Mouse (Mus musculus) liver, embryonic 15.5 days (tissue): ENCODE data around the gene Pno1. TPM values are rescaled to one million over a fixed set of nuclear protein-coding genes. Genes with fewer than 3 reads are reported as not detected.

Experiments used
- ATAC-seq: fragments of 200-750 bp; cut with Nextera tagmentation; 2 replicates; pipeline ENCODE4 v1.8.0; 2017; ENCODE audit warnings: moderate number of reproducible peaks, mild to moderate bottlenecking, moderate library complexity; ENCODE audit not compliant: insufficient read depth
- H3K27ac ChIP-seq: fragments of 300-500 bp; sonication (generic); replicated peaks from 2 replicates; pipeline ENCODE4 v1.5.1; 2015; ENCODE audit warnings: mild to moderate bottlenecking, inconsistent platforms
- H3K27me3 ChIP-seq: fragments of 300-500 bp; sonication (generic); 2 replicates; pipeline ENCODE4 v1.6.1; 2015; ENCODE audit warnings: mild to moderate bottlenecking, inconsistent platforms
- H3K36me3 ChIP-seq: fragments of 300-500 bp; sonication (generic); replicated peaks from 2 replicates; pipeline ENCODE4 v1.6.1; 2015; ENCODE audit warnings: moderate library complexity, mild to moderate bottlenecking, inconsistent platforms
- H3K4me1 ChIP-seq: fragments of 300-500 bp; sonication (generic); replicated peaks from 2 replicates; pipeline ENCODE4 v1.6.1; 2015; ENCODE audit warnings: inconsistent platforms
- H3K4me2 ChIP-seq: fragments of 300-500 bp; sonication (generic); 2 replicates; pipeline ENCODE4 v1.6.1; 2015; ENCODE audit warnings: moderate library complexity, mild to moderate bottlenecking, inconsistent platforms
- H3K4me3 ChIP-seq: fragments of 300-500 bp; sonication (generic); replicated peaks from 2 replicates; pipeline ENCODE4 v1.5.1; 2015; ENCODE audit warnings: mild to moderate bottlenecking, inconsistent platforms
- H3K9ac ChIP-seq: fragments of 300-500 bp; sonication (generic); 2 replicates; pipeline ENCODE4 v1.6.1; 2015; ENCODE audit warnings: moderate library complexity, mild to moderate bottlenecking, inconsistent platforms
- H3K9me3 ChIP-seq: fragments of 300-500 bp; sonication (generic); replicated peaks from 2 replicates; pipeline ENCODE4 v1.6.1; 2016; ENCODE audit warnings: inconsistent platforms
- WGBS: fragments of 180-500 bp; shearing (Covaris S2); methylation state at CpG from one replicate; pipeline ENCODE4 v1.1.7; 2015; ENCODE audit warnings: mixed read lengths; ENCODE audit not compliant: insufficient replicate concordance; 5-methylcytosine and 5-hydroxymethylcytosine counted together
- polyA plus RNA-seq: library from polyadenylated mRNA; unstranded; fragments of >200 nt; fragmentation: Nextera tagmentation; extraction: Ambion mirVana; gene quantifications from 2 replicates; pipeline ENCODE4 v1.2.1, GENCODE M21; 2015

Gene Pno1
- polyA plus RNA-seq, 1 experiment from 2014 or later, result 34.1 TPM

DNA sequence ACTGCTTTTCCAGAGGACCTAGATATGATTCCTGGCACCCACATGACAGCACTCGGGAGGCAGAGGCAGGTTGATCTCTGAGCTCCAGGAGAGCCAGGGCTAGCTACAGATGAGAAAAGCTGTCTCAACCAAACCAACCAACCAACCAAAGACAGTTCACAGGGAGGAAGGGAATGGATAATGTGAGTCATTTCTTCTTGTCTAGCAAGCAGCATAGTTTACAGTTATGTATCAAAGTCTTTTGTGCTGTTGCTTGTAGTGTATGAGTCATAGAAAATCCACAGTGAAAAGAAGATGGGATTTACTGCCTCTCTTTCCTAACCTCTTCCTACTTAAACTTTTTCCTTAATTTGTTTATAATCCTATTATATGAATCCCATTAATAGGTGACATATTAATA lies 34.7 kb downstream of the Pno1 start:
- peaks cover 14% of the 10 kb centered on the region for H3K4me1 ChIP-seq
- no peak overlapping the region for H3K4me2 ChIP-seq
- H3K9ac ChIP-seq, result no peak overlapping the region
- H3K4me3 ChIP-seq, result no peak overlapping the region
- no peak overlapping the region for H3K27ac ChIP-seq
- H3K36me3 ChIP-seq, result 0 out of 2 replicates have a peak, but pooled peaks cover 5% of the 10 kb centered on the region
- H3K9me3 ChIP-seq, result no peaks in the 10 kb centered on the region
- no peaks in the 10 kb centered on the region for H3K27me3 ChIP-seq
- no peak for ATAC-seq
- WGBS, result 67% methylated on average over 1 of the region's 1 CpGs

DNA sequence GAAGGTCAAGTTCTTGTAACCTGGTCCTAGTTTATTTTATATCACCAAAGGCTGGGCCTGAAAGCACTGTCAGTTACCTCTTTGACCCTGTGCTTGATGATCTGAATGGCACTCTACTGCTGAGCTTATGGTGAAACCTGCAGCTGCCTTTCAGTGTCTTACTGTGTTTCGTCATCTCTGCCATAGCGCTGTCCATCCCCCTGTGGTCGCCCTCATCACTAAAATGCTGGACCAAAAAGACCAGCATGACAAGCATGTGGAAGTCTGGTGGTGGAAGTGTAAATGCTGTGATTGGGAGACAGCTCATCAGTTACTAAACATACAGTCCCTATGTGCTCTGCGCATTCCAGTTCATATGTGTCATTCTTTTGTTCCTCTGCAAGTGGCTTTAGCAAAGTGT lies 39.1 kb downstream of the Pno1 start:
- no peak for ATAC-seq
- H3K9me3 ChIP-seq, result no peaks in the 10 kb centered on the region
- peaks cover 26% of the 10 kb centered on the region for H3K4me1 ChIP-seq
- H3K4me3 ChIP-seq, result no peak overlapping the region
- H3K27me3 ChIP-seq, result no peaks in the 10 kb centered on the region
- WGBS, result 80% methylated on average over 4 of the region's 4 CpGs
- H3K27ac ChIP-seq, result no peak overlapping the region
- H3K9ac ChIP-seq, result no peak overlapping the region
- no peak overlapping the region for H3K4me2 ChIP-seq
- 0 out of 2 replicates have a peak, but pooled peaks cover 5% of the 10 kb centered on the region for H3K36me3 ChIP-seq

DNA sequence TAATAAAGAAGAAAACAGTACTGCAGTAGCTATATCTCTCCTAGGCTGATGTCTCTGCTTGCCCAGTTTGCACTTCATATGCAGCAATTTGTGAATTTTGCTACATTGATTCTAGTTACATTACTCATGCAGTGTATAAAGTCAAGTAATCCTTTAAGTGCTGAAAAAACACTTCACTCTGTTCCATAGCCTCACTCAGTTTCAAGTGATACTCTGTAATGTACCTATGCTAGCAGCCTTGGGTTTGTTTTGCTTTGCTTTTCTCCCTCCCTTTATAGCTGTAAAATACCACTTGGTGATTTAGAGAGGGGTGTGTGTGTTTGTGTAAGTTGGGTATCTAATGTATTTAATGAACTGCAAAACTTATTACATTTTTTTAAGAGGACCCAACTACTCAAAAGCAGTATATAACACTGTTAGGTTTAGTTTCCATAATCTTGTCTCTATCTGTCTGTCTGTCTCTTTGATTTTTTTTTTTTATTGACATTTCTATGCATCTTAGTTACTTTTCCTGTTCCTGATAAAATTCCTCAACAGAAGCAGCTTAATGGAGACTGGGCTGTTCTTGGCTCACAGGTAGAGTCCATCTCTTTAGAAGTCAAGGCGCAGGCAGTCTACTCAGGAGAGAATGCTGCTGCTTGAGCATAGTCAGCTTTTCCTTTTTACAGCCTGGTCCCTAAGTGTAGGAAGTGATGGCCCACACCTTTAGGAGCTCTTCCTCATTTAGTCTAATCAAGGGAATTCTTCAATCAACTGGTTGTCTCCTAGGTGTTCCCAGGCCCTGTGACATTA lies 40.2 kb downstream of the Pno1 start:
- no peak overlapping the region for H3K9ac ChIP-seq
- H3K9me3 ChIP-seq, result no peaks in the 10 kb centered on the region
- H3K27me3 ChIP-seq, result no peaks in the 10 kb centered on the region
- peaks cover 34% of the 10 kb centered on the region for H3K4me1 ChIP-seq
- H3K4me2 ChIP-seq, result no peak overlapping the region
- 81% methylated on average over 1 of the region's 1 CpGs for WGBS
- H3K27ac ChIP-seq, result no peak overlapping the region
- H3K4me3 ChIP-seq, result no peak overlapping the region
- H3K36me3 ChIP-seq, result 0 out of 2 replicates have a peak, but pooled peaks cover 5% of the 10 kb centered on the region
- ATAC-seq, result no peak

DNA sequence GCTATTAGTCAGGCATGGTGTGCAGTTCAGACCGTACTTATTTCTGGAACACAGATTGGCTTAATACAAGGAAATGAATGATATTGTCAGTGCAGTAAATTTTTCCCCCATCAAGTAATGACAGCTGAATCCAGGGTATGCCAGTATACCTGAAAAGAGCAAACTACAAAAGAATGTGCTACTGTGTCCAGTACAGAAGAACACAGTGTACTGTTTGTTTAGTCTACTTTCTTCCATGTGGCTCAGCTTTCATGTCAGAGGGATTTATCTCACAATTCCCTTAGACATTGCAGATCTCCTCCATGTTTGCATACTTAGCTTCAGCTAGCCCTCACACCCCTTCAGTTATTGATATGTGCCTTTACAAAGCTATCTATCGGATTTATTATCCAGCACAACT lies 42.1 kb downstream of the Pno1 start:
- WGBS, result 61% methylated on average over 2 of the region's 2 CpGs
- H3K9me3 ChIP-seq, result no peaks in the 10 kb centered on the region
- H3K27me3 ChIP-seq, result no peaks in the 10 kb centered on the region
- no peak overlapping the region for H3K9ac ChIP-seq
- H3K4me1 ChIP-seq, result peaks cover 39% of the 10 kb centered on the region
- no peak for ATAC-seq
- 0 out of 2 replicates have a peak, but pooled peaks cover 5% of the 10 kb centered on the region for H3K36me3 ChIP-seq
- H3K4me2 ChIP-seq, result no peak overlapping the region
- H3K4me3 ChIP-seq, result no peak overlapping the region
- 0 out of 2 replicates have a peak overlapping the region, but pooled peaks have one; percentile 14 for H3K27ac ChIP-seq

DNA sequence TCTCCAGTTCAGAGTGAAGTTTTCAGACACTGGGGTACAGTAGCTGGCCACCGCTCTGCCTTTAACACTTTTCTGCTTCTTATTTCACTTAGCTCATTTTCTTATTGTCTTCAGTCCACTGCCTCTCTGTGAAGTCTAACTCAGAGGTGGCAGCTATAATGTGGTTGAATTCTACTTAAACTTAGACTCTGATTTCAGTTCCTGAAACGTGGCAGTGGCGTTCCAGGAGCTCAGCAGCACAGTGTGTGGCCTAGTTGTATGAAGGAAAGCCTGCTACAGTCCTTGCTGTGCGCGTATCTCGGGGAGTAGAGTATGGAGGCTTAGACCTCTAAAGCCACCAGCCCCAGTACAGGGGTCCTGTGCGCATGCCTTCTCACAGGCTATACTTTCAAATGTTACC lies 44.7 kb downstream of the Pno1 start:
- Histone ChIP-seq H3K4me3 (no peak overlapping the region), H3K36me3 (no peaks in the 10 kb centered on the region), H3K9ac (no peak overlapping the region), H3K27ac (no peak overlapping the region), H3K4me1 (peaks cover 57% of the 10 kb centered on the region), H3K9me3 (no peaks in the 10 kb centered on the region), H3K27me3 (no peaks in the 10 kb centered on the region), H3K4me2 (no peak overlapping the region)
- 73% methylated on average over 7 of the region's 7 CpGs for WGBS
- no peak for ATAC-seq

DNA sequence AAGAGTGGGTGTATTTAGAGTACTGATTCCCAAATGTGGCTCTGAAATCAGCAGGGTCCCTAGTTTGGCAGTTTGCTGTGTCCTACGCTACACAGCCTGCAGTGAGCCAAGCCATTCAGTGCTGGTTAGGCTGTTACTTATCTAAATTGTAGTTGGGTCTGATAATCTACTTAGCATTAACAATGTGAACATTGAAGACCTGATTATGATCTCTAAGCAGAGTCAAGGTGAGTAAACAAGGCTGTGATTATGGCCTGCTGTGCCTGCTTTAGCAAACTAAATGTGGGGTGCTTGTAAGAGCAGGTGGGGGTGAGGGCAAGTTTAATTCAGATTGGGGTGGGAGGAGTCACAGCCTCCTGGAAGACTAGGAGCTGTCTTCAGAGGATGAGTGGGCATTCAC lies 47.4 kb downstream of the Pno1 start:
- H3K4me3 ChIP-seq, result no peak overlapping the region
- H3K36me3 ChIP-seq, result no peaks in the 10 kb centered on the region
- no peaks in the 10 kb centered on the region for H3K27me3 ChIP-seq
- no peak overlapping the region for H3K27ac ChIP-seq
- peaks cover 55% of the 10 kb centered on the region for H3K4me1 ChIP-seq
- no peaks in the 10 kb centered on the region for H3K9me3 ChIP-seq
- no peak overlapping the region for H3K4me2 ChIP-seq
- ATAC-seq, result no peak
- 72% methylated on average over 1 of the region's 1 CpGs for WGBS
- no peak overlapping the region for H3K9ac ChIP-seq

DNA sequence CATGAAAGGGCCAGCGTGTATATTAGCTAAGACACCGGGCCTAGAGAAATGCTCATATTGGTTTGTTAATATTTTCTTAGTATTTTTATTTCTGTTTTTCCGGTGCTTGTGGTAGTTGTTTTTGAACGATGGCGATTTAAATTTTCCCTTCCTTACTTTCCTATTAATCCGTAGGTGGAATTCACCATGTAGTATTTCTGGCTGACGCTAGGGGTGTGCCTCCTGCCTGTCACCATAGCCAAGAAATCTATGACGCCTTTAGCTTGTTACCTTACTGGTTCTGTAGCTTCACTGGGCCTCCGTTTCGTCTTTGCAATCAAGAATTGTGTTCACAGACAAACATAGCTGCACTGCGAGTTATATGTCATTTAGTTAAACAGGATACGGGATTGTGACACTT lies 51.1 kb downstream of the Pno1 start:
- Histone ChIP-seq H3K4me1 (peaks cover 44% of the 10 kb centered on the region), H3K9me3 (no peaks in the 10 kb centered on the region), H3K27ac (peak overlapping the region; percentile 95), H3K9ac (peak overlapping the region; percentile 85), H3K27me3 (no peaks in the 10 kb centered on the region), H3K4me3 (peak overlapping the region; percentile 96), H3K4me2 (peak overlapping the region; percentile 85), H3K36me3 (no peaks in the 10 kb centered on the region)
- ATAC-seq, result no peak
- under 1% methylated on average over 12 of the region's 12 CpGs for WGBS

DNA sequence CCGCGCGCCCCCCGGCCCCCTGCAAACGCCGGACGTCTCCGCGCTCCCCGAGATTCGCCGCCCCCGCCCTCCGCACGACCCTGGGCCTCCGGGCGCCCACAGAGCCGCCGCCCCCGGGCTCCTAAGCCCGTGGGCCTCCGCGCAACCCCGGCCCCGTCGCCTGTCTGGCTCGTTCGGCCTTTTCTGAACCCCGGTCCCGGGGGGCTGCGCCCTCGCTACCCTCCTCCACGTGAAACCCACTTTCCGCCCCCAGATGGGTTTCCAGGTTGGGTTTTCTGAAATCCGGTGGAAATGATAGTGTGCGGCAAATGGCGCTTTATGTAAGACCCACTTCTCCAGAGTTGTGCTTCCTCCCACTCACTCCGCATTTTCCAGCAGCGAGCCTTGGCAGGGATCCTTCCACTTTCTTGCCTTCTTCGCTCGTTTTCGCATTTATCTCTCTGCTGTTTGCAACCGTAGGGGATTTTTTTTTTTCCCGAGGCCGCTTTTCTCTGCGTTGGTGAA lies 51.6 kb downstream of the Pno1 start:
- Histone ChIP-seq H3K4me1 (peaks cover 44% of the 10 kb centered on the region), H3K9ac (peak overlapping the region; percentile 85), H3K4me3 (peak overlapping the region; percentile 96), H3K9me3 (no peaks in the 10 kb centered on the region), H3K27ac (peak overlapping the region; percentile 95), H3K4me2 (peak overlapping the region; percentile 85), H3K27me3 (no peaks in the 10 kb centered on the region), H3K36me3 (no peaks in the 10 kb centered on the region)
- ATAC-seq, result peak; percentile 50
- WGBS, result 1% methylated on average over 46 of the region's 46 CpGs

DNA sequence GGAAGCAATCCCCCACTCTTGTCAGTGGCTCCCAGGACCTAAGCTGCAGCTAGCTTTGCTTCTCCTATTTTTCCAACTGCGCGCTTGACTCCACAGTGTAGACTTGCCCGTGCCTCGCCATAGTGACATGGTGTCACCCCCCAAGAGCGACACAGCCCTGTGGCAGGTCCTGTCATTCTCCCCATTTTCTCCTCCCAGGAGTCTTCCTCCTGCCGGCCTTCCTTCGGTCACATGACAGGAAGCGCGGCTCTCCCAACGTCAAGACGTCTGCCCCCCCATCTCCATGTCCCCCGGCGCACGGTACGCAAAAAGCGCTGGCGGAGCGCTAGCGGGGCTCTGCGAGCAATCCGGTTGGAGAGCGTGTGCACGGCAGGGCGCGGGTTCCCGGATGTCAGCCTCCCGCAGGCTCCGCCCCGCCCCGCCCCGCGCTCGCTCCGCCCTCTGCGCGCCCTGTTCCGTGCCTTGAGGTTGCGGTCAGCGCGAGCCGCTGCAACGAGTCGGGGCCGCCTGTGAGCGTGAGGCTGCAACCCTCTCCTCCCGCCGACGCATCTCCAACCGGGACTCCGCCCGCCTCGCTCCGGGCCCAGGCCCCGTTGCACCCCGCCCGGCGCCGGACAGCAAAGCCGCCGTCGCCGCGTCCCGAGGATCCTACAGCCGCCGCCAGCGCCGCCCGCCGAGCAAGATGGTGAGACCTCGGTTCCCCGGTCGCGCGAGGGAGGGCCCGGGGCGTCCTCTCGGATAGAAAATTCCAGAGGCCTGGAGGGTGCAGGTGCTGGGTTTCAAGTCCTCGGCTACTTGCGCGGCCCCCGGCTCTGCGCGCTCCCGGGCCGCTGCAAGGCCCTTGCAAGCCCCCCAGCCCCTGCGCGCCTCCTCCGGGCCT lies 52.3 kb downstream of the Pno1 start, which contains the start of gene Ppp3r1:
Gene Ppp3r1 (plus strand): TSS at position 406 of the 880 bp plus-strand sequence.
- peak; percentile 98 for ATAC-seq
- peak within 1 kb of the TSS; percentile 85 for H3K4me2 ChIP-seq
- H3K9ac ChIP-seq, result peak within 1 kb of the TSS; percentile 85
- under 1% methylated on average over 80 of the region's 89 CpGs for WGBS
- peak within 1 kb of the TSS; percentile 95 for H3K27ac ChIP-seq
- peak within 1 kb of the TSS; percentile 96 for H3K4me3 ChIP-seq
- no peaks in the 10 kb centered on the region for H3K9me3 ChIP-seq
- H3K4me1 ChIP-seq, result peaks cover 42% of the 10 kb centered on the region
- H3K27me3 ChIP-seq, result no peaks in the 10 kb centered on the region
- H3K36me3 ChIP-seq, result no peaks in the 10 kb centered on the region
